Mouse (Mus musculus) liver, embryonic 13.5 days (tissue): ENCODE measurements around the gene Rbfox2. TPM values are rescaled to one million over a fixed set of nuclear protein-coding genes. Genes with fewer than 3 reads are reported as not detected.
A peak's percentile ranks its signal among the peaks of the same experiment; 100 is the strongest.

Source experiments
- ATAC-seq: fragments of 200-750 bp; cut with Nextera tagmentation; 2 replicates; pipeline ENCODE4 v1.8.0; 2017; ENCODE audit warnings: low read depth, mild to moderate bottlenecking, moderate number of reproducible peaks, moderate library complexity
- DNase-seq: peaks from one replicate; pipeline ENCODE4 v3.0.0; 2022
- H3K27ac ChIP-seq: fragments of 300-500 bp; sonication (generic); 2 replicates; pipeline ENCODE4 v1.5.1; 2015; ENCODE audit warnings: moderate library complexity, mild to moderate bottlenecking, inconsistent platforms
- H3K27me3 ChIP-seq: fragments of 300-500 bp; sonication (generic); 2 replicates; pipeline ENCODE4 v1.6.1; 2015; ENCODE audit warnings: mild to moderate bottlenecking, inconsistent platforms
- H3K36me3 ChIP-seq: fragments of 300-500 bp; sonication (generic); 2 replicates; pipeline ENCODE4 v1.6.1; 2015; ENCODE audit warnings: mild to moderate bottlenecking, inconsistent platforms
- H3K4me1 ChIP-seq: fragments of 300-500 bp; sonication (generic); replicated peaks from 2 replicates; pipeline ENCODE4 v1.6.1; 2015; ENCODE audit warnings: inconsistent platforms
- H3K4me2 ChIP-seq: fragments of 300-500 bp; sonication (generic); 2 replicates; pipeline ENCODE4 v1.6.1; 2015; ENCODE audit warnings: inconsistent platforms, mild to moderate bottlenecking, moderate library complexity
- H3K4me3 ChIP-seq: fragments of 300-500 bp; sonication (generic); replicated peaks from 2 replicates; pipeline ENCODE4 v1.5.1; 2015; ENCODE audit warnings: mild to moderate bottlenecking, inconsistent platforms
- H3K9ac ChIP-seq: fragments of 300-500 bp; sonication (generic); 2 replicates; pipeline ENCODE4 v1.6.1; 2015; ENCODE audit warnings: mild to moderate bottlenecking, inconsistent platforms
- H3K9me3 ChIP-seq: fragments of 300-500 bp; sonication (generic); replicated peaks from 2 replicates; pipeline ENCODE4 v1.6.1; 2016; ENCODE audit warnings: inconsistent platforms
- WGBS: fragments of 180-500 bp; shearing (Covaris S2); methylation state at CpG from one replicate; pipeline ENCODE4 v1.1.7; 2015; ENCODE audit not compliant: insufficient replicate concordance; 5-methylcytosine and 5-hydroxymethylcytosine counted together
- polyA plus RNA-seq: library from polyadenylated mRNA; unstranded; fragments of >200 nt; fragmentation: Nextera tagmentation; extraction: Ambion mirVana; gene quantifications from 2 replicates; pipeline ENCODE4 v1.2.1, GENCODE M21; 2015

Rbfox2 gene
- 6.7 and 9.5 TPM in 2 replicates for polyA plus RNA-seq

- Histone ChIP-seq H3K27me3 (peaks cover 56% of the 10 kb centered on the region), H3K36me3 (no peaks in the 10 kb centered on the region), H3K4me3 (peak within 1 kb of the TSS; percentile 67), H3K27ac (peak within 1 kb of the TSS; percentile 68), H3K4me1 (peaks cover 30% of the 10 kb centered on the region), H3K9me3 (no peaks in the 10 kb centered on the region), H3K4me2 (peak within 1 kb of the TSS; percentile 75), H3K9ac (peak within 1 kb of the TSS; percentile 73)
- DNase-seq = peak; percentile 57
- peak; percentile 86 for ATAC-seq
- under 1% methylated on average over 76 of the region's 90 CpGs for WGBS
These were observed at the start of gene Rbfox2 for GRCm38 (mm10) chr15:77306547-77307261. Rbfox2 (minus strand) TSS chr15:77307004.

GRCm38 (mm10) chr15:77356248-77356810, 49.5 kb upstream of the Rbfox2 start:
- no peaks in the 10 kb centered on the region for H3K36me3 ChIP-seq
- H3K4me1 ChIP-seq = peaks cover 32% of the 10 kb centered on the region
- ATAC-seq = peak; percentile 48
- H3K4me2 ChIP-seq = peak overlapping the region; percentile 36
- H3K9me3 ChIP-seq = no peaks in the 10 kb centered on the region
- WGBS = 11% methylated on average over 11 of the region's 11 CpGs
- no peak for DNase-seq
- H3K9ac ChIP-seq = no peak overlapping the region
- H3K27ac ChIP-seq = no peak overlapping the region
- H3K4me3 ChIP-seq = peak overlapping the region; percentile 2; the same call in 1 of the 2 replicates
- peaks cover 9% of the 10 kb centered on the region for H3K27me3 ChIP-seq

- Histone ChIP-seq H3K9me3 (no peaks in the 10 kb centered on the region), H3K9ac (no peak overlapping the region), H3K4me3 (no peak overlapping the region), H3K27ac (no peak overlapping the region), H3K4me1 (peaks cover 32% of the 10 kb centered on the region), H3K4me2 (no peak overlapping the region), H3K27me3 (peaks cover 9% of the 10 kb centered on the region), H3K36me3 (no peaks in the 10 kb centered on the region)
- DNase-seq (no peak), ATAC-seq (no peak)
- 72% methylated on average over 6 of the region's 6 CpGs for WGBS
These were observed 48.2 kb upstream of the Rbfox2 start for GRCm38 (mm10) chr15:77354848-77355551.

- Histone ChIP-seq H3K4me1 (peaks cover 32% of the 10 kb centered on the region), H3K36me3 (no peaks in the 10 kb centered on the region), H3K9ac (no peak overlapping the region), H3K27ac (no peak overlapping the region), H3K4me2 (no peak overlapping the region), H3K9me3 (no peaks in the 10 kb centered on the region), H3K27me3 (peaks cover 8% of the 10 kb centered on the region), H3K4me3 (no peak overlapping the region)
- no peak for ATAC-seq
- DNase-seq = no peak
- WGBS = 61% methylated on average over 4 of the region's 4 CpGs
These were observed 47.7 kb upstream of the Rbfox2 start for GRCm38 (mm10) chr15:77354496-77354847.

DNA sequence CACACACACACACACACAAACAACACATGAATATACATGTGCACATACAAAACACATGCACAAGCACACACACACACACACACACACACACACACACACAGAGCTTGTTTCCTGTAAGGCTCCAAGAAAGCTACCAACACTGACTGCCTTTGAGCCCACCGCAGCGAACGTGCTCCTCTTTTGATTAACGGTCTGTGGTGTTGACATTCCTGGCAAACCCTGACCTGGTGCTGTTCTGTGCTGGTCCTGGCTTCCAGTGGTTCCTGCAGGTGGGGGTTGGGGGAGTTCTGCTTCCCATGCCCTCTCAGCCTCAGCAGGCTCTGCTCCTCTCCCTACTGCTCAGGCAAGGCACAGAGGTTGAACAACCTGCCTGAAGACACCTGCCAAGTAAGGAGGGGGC, 47.0 kb upstream of the Rbfox2 start:
- peaks cover under 1% of the 10 kb centered on the region; the same call in 1 of the 2 replicates for H3K27me3 ChIP-seq
- H3K27ac ChIP-seq = no peak overlapping the region
- ATAC-seq (no peak), DNase-seq (no peak)
- no peaks in the 10 kb centered on the region for H3K36me3 ChIP-seq
- 27% methylated on average over 4 of the region's 4 CpGs for WGBS
- no peak overlapping the region for H3K4me2 ChIP-seq
- H3K4me1 ChIP-seq = peaks cover 32% of the 10 kb centered on the region
- no peak overlapping the region for H3K9ac ChIP-seq
- no peaks in the 10 kb centered on the region for H3K9me3 ChIP-seq
- H3K4me3 ChIP-seq = no peak overlapping the region

GRCm38 (mm10) chr15:77352863-77353262, 46.1 kb upstream of the Rbfox2 start:
- Histone ChIP-seq H3K27me3 (no peaks in the 10 kb centered on the region), H3K4me1 (peaks cover 28% of the 10 kb centered on the region), H3K27ac (no peak overlapping the region), H3K9me3 (no peaks in the 10 kb centered on the region), H3K4me3 (no peak overlapping the region), H3K36me3 (no peaks in the 10 kb centered on the region), H3K9ac (no peak overlapping the region), H3K4me2 (no peak overlapping the region)
- DNase-seq (no peak), ATAC-seq (no peak)
- 46% methylated on average over 7 of the region's 7 CpGs for WGBS

- no peak overlapping the region for H3K27ac ChIP-seq
- H3K9ac ChIP-seq = no peak overlapping the region
- ATAC-seq (no peak), DNase-seq (no peak)
- H3K9me3 ChIP-seq = no peaks in the 10 kb centered on the region
- no peak overlapping the region for H3K4me2 ChIP-seq
- H3K4me1 ChIP-seq = peaks cover 13% of the 10 kb centered on the region
- H3K4me3 ChIP-seq = no peak overlapping the region
- WGBS = 62% methylated on average over 7 of the region's 7 CpGs
- H3K36me3 ChIP-seq = no peaks in the 10 kb centered on the region
- H3K27me3 ChIP-seq = no peaks in the 10 kb centered on the region
These were observed 43.3 kb upstream of the Rbfox2 start for GRCm38 (mm10) chr15:77350117-77350516.

GRCm38 (mm10) chr15:77348146-77348545, 41.3 kb upstream of the Rbfox2 start:
- Histone ChIP-seq H3K9me3 (no peaks in the 10 kb centered on the region), H3K27ac (no peak overlapping the region), H3K36me3 (no peaks in the 10 kb centered on the region), H3K4me1 (peaks cover 14% of the 10 kb centered on the region; the same call in 1 of the 2 replicates), H3K27me3 (0 out of 2 replicates have a peak, but pooled peaks cover 6% of the 10 kb centered on the region), H3K4me2 (no peak overlapping the region), H3K9ac (no peak overlapping the region), H3K4me3 (no peak overlapping the region)
- WGBS = 46% methylated on average over 7 of the region's 7 CpGs
- no peak for DNase-seq
- no peak for ATAC-seq

GRCm38 (mm10) chr15:77344127-77345125, 37.6 kb upstream of the Rbfox2 start:
- Histone ChIP-seq H3K36me3 (no peaks in the 10 kb centered on the region), H3K9ac (no peak overlapping the region), H3K4me1 (peaks cover 23% of the 10 kb centered on the region), H3K4me3 (no peak overlapping the region), H3K27ac (peak overlapping the region; percentile 48), H3K27me3 (0 out of 2 replicates have a peak, but pooled peaks cover 14% of the 10 kb centered on the region), H3K9me3 (no peaks in the 10 kb centered on the region), H3K4me2 (no peak overlapping the region)
- WGBS = 40% methylated on average over 17 of the region's 17 CpGs
- DNase-seq = no peak
- ATAC-seq = peak; percentile 9; the same call in 1 of the 2 replicates

DNA sequence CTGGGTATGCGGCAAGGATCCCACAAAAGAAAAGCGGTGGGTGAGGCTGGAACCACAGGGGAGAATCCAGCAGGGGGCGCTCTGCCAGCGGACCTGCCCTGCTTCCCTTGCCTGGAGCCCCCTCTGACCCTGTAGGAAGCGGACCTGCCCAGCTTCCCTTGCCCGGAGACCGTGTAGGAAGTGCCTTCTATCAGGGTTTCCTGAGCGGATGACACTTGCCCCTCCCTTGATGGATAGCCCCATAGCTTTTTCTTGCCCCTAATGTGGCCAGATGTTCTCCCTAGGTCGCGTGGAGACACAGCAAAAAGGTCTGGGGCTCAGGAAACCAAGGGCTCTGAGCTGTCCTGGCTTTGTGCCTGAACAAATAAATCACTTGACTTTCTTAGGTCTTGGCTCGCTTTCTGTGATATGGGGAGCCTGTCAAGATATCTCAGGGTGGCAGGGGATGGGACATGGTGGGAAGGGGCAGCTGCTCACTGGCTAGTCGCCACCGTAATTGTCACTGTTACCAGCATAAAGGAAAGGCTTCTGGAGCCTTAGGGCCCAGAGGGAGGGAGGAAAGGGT, 36.8 kb upstream of the Rbfox2 start:
- Histone ChIP-seq H3K36me3 (no peaks in the 10 kb centered on the region), H3K27ac (peak overlapping the region; percentile 56), H3K4me3 (no peak overlapping the region; the same call in 1 of the 2 replicates), H3K4me1 (peaks cover 23% of the 10 kb centered on the region), H3K9ac (no peak overlapping the region), H3K9me3 (no peaks in the 10 kb centered on the region), H3K27me3 (0 out of 2 replicates have a peak, but pooled peaks cover 14% of the 10 kb centered on the region), H3K4me2 (peak overlapping the region; percentile 40)
- WGBS = 6% methylated on average over 13 of the region's 13 CpGs
- DNase-seq = no peak
- peak; percentile 66 for ATAC-seq
